Mouse (Mus musculus) small intestine, adult 2 months (tissue): ENCODE measurements around the gene Drap1. TPM values are rescaled to one million over a fixed set of nuclear protein-coding genes. Genes with fewer than 3 reads are reported as not detected.

Source experiments
- H3K27ac ChIP-seq: fragments of 200-500 bp; 2 replicates; pipeline ENCODE4 v1.5.1; 2012; ENCODE audit warnings: low read depth, low read length, control low read depth, inconsistent platforms; ENCODE audit not compliant: insufficient read depth
- H3K27me3 ChIP-seq: fragments of 200-500 bp; 2 replicates; pipeline ENCODE4 v1.6.1; 2012; ENCODE audit warnings: mild to moderate bottlenecking, moderate library complexity, low read length, inconsistent platforms; ENCODE audit not compliant: control insufficient read depth, insufficient read depth
- H3K36me3 ChIP-seq: fragments of 200-500 bp; 2 replicates; pipeline ENCODE4 v1.6.1; 2012; ENCODE audit warnings: mild to moderate bottlenecking, low read length, control low read depth, inconsistent platforms; ENCODE audit not compliant: control insufficient read depth, insufficient read depth
- H3K4me1 ChIP-seq: fragments of 200-500 bp; 2 replicates; pipeline ENCODE4 v1.6.1; 2012; ENCODE audit warnings: low read length, inconsistent platforms, mixed read lengths; ENCODE audit not compliant: control insufficient read depth, insufficient read depth, insufficient read length
- H3K4me3 ChIP-seq: fragments of 200-500 bp; 2 replicates; pipeline ENCODE4 v1.5.1; 2012; ENCODE audit warnings: low read depth, mild to moderate bottlenecking, control low read depth, inconsistent platforms, low read length, moderate library complexity
- CTCF ChIP-seq: fragments of 200-500 bp; IDR thresholded peaks from 2 replicates; pipeline ENCODE4 v1.5.1; 2012; ENCODE audit warnings: low read depth, mild to moderate bottlenecking, control low read depth, inconsistent platforms, low read length, moderate library complexity, mixed read lengths; ENCODE audit not compliant: insufficient replicate concordance, insufficient read length; ENCODE audit errors: extremely low read depth
- POLR2A ChIP-seq: fragments of 200-500 bp; IDR thresholded peaks from 2 replicates; pipeline ENCODE4 v1.6.1; 2012; ENCODE audit warnings: low read depth, mild to moderate bottlenecking, control low read depth, inconsistent platforms, low read length, moderate library complexity
- WGBS: fragments of 180-500 bp; shearing (Covaris S2); methylation state at CpG from one replicate; pipeline ENCODE4 v1.1.7; 2018; 5-methylcytosine and 5-hydroxymethylcytosine counted together
- polyA plus RNA-seq: library from polyadenylated mRNA; depleted of rRNA; stranded (reverse); fragments of >200 nt; gene quantifications from 2 replicates; pipeline ENCODE4 v1.2.3, GENCODE M21; 2012

The Drap1 gene
- polyA plus RNA-seq, 1 experiment, result 63.2 TPM

DNA sequence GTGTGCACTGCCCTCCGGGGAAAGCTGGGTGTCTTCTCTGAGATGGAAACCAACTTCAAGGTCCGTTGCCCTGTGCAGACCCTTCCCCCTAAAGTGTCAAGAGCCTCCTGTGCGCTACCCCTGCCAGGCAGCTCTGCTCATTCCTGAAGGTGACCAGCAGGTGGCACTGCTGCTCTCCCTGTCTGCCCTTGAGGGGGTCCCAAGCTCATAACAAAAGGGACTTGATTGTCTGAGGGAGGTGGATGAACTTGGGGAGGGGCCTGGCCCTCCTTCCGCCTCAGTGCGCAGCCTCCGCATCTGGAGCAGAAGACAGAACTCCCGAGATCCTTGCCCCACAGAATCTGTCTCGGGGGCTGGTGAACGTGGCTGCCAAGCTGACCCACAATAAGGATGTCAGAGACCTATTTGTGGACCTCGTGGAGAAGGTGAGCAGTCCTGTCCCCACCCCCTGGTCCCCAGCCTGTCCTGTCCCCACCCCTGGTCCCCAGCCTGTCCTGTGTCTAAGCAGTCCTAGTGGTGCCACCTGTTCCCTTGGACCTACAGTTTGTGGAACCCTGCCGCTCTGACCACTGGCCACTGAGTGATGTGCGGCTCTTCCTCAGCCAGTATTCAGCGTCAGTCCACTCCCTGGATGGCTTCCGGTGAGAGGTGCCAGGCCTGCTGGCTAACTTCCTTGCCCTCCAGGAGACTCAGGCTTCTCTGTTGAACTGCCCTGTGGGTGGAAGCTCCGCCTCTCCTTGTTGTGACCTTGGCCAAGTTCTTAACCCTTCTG is 39.2 kb upstream of the Drap1 start:
- H3K36me3 ChIP-seq, result peaks cover 47% of the 10 kb centered on the region
- no peaks in the 10 kb centered on the region for H3K27me3 ChIP-seq
- H3K4me3 ChIP-seq, result no peak overlapping the region
- WGBS, result 66% methylated on average over 15 of the region's 15 CpGs
- TF ChIP-seq CTCF, result peak; percentile 80; the same call in 1 of the 2 replicates
- no peak for TF ChIP-seq POLR2A
- H3K27ac ChIP-seq, result no peak overlapping the region
- peaks cover 2% of the 10 kb centered on the region; the same call in 1 of the 2 replicates for H3K4me1 ChIP-seq

DNA sequence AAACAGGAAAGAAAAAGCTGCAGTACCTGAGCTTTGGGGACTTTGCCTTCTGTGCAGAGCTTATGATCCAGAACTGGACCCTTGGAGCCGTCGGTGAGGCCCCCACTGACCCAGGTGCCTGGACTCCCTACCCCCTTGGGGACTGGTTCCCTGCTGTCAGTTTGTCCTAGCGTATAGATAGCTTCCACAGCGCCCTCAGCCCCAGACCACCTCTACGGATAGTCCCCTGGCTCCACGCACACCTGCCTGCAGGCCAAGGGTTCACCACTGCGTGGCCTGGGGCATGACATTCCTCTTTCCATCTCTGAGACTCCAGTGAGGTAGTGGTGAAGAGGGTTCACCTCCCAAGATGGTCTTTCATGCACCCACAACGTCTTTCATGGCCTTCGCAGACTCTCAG is 38.4 kb upstream of the Drap1 start:
- TF ChIP-seq CTCF, result no peak
- no peak for TF ChIP-seq POLR2A
- WGBS, result 91% methylated on average over 9 of the region's 9 CpGs

DNA sequence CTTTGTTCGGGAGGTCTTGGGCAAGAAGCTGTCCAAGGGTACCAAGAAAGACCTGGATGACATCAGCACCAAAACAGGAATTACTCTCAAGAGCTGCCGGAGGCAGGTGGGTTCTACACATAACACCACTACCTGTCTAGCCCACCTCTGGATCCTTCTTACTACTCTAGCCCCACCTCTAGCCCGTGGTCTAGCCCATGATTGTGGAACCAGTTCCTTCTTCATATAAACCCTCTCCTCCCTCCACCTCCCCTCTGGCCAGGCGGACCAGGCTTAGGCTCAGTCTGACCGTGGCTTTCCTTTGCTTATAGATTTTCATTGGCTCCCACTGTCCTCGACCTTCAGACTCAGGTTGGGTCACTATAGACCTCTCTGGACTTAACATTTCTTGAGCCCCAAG is 36.6 kb upstream of the Drap1 start:
- no peak overlapping the region for H3K4me3 ChIP-seq
- H3K27me3 ChIP-seq, result no peaks in the 10 kb centered on the region
- no peak for TF ChIP-seq CTCF
- TF ChIP-seq POLR2A, result no peak
- WGBS, result 86% methylated on average over 6 of the region's 6 CpGs
- H3K27ac ChIP-seq, result no peak overlapping the region
- H3K4me1 ChIP-seq, result peaks cover 5% of the 10 kb centered on the region
- peaks cover 37% of the 10 kb centered on the region for H3K36me3 ChIP-seq

More for the DNA sequence above, 38.4 kb upstream of the Drap1 start:
- Histone ChIP-seq H3K4me1 (peaks cover 2% of the 10 kb centered on the region; the same call in 1 of the 2 replicates), H3K27ac (no peak overlapping the region), H3K36me3 (peaks cover 47% of the 10 kb centered on the region), H3K4me3 (no peak overlapping the region), H3K27me3 (no peaks in the 10 kb centered on the region)

DNA sequence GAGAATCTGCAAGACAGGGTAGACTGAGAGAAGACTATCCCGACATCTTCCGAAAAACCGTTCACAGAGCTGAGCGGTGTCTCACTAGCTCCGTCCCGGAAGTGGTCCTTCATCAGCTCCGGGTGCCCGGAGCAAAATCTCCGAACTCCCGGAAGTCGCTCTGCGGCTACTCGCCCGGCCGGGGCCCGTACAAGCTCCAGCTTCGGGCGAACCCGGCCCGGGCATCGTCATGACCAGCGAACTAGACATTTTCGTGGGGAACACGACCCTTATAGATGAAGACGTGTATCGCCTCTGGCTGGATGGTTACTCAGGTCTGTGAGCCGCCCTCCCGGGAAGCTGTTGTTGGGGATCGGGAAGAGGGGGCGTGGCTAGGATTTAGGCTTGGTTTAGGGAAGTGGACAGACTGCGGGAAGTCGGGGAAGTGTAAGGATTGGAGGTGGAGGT is 35.7 kb upstream of the Drap1 start, which contains the start of gene Fibp:
Gene Fibp, plus strand, starts transcription at position 151 of the 447 bp plus-strand sequence.
- Histone ChIP-seq H3K27ac (peak within 1 kb of the TSS; percentile 44), H3K27me3 (no peaks in the 10 kb centered on the region), H3K4me3 (peak within 1 kb of the TSS; percentile 73), H3K4me1 (peaks cover 12% of the 10 kb centered on the region), H3K36me3 (peaks cover 29% of the 10 kb centered on the region)
- TF ChIP-seq POLR2A (peak; percentile 79; the same call in 1 of the 2 replicates), CTCF (no peak)
- under 1% methylated on average over 32 of the region's 32 CpGs for WGBS

DNA sequence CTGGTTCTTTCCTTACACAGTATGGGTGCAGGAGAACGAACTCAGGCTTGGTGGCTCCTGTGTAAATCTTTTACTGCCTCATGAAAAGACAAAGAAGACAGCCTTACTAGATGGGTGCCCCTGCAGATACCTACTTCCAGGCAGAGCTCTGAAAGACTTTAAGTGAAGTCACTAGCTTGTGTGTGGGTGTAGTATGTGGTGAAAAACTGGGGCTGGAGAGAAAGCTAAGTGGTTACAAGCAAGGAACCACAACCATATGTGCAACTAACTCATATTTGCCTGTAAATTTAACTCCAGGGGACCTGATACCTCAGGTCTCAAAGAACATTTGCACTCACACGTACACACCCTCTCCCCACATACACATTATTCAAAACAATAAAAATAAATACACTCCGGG is 35.1 kb upstream of the Drap1 start:
- Histone ChIP-seq H3K4me1 (peaks cover 12% of the 10 kb centered on the region), H3K36me3 (peaks cover 23% of the 10 kb centered on the region), H3K27me3 (no peaks in the 10 kb centered on the region), H3K27ac (no peak overlapping the region), H3K4me3 (no peak overlapping the region)
- TF ChIP-seq CTCF, result no peak
- no peak for TF ChIP-seq POLR2A
- WGBS, result 25% methylated on average over 3 of the region's 3 CpGs

DNA sequence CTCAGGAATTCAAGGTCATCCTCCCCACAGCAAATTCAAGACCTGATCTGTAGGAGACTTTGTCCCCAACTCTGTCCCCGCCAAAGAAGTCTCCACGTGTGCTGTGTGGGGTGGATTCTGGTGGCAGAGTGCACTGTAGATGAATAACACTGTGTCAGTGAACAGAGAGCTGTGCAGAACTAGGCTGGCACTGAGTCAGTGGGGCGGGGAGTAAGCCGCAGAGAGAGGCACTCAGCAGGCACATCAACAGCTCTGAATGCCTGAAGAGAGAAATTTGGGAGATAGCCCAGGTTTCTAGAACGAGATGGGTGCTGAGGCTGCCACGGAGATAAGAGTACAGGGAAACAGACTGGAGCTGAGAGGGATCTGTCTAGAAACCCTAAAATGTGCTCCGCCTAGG is 34.2 kb upstream of the Drap1 start:
- no peak for TF ChIP-seq CTCF
- TF ChIP-seq POLR2A, result no peak
- 53% methylated on average over 7 of the region's 7 CpGs for WGBS
- H3K27me3 ChIP-seq, result no peaks in the 10 kb centered on the region
- H3K4me3 ChIP-seq, result no peak overlapping the region
- H3K27ac ChIP-seq, result no peak overlapping the region
- peaks cover 12% of the 10 kb centered on the region for H3K4me1 ChIP-seq
- peaks cover 15% of the 10 kb centered on the region for H3K36me3 ChIP-seq

DNA sequence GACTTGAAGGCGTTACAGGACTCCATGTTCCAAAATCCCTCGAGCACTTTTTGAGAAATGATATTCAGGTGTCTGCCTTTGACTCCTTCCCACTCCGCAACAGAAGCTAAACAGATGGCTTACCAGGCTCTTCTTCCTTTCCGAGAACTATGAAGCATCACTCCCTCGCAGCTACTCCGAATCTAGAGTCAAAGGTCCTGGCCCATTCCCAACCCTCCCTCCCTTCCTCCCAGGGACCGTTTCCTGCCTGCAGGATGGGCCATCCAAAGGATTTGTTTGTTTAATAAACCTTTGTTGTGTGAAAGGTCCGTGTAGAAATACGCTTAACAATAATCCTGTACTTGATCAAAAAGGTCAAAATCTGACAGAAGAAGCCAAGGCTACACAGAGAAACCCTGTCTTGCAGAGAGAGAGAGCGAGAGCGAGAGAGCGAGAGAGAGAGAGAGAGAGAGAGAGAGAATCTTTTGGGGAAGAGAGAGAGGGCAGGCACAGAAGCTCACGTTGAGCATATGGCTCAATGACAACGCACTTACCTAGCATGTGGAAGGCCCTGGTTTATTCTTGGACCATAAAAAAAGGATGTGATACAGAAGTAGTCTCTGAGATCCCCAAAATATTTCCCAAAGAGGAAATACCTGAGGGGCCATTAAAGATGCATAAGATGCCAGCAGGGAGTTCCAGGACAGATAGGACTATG is 33.1 kb upstream of the Drap1 start, which contains the start of gene Ccdc85b:
Gene Ccdc85b, minus strand, starts transcription at position 149 of the 697 bp plus-strand sequence.
- H3K36me3 ChIP-seq, result peaks cover 5% of the 10 kb centered on the region
- no peaks in the 10 kb centered on the region for H3K27me3 ChIP-seq
- peak within 1 kb of the TSS; percentile 86 for H3K4me3 ChIP-seq
- peaks cover 12% of the 10 kb centered on the region for H3K4me1 ChIP-seq
- no peak for TF ChIP-seq POLR2A
- no peak for TF ChIP-seq CTCF
- peak within 1 kb of the TSS; percentile 76 for H3K27ac ChIP-seq
- WGBS, result 12% methylated on average over 14 of the region's 14 CpGs
